Mouse (Mus musculus) MEL (cell line): Measurements from ENCODE around the gene 1110059E24Rik.

Source experiments
- CHD1 ChIP-seq: IDR thresholded peaks from 2 replicates; pipeline ENCODE4 v1.6.1; 2012; ENCODE audit warnings: low read depth, mild to moderate bottlenecking, inconsistent platforms, low read length, improper control_type of control experiment
- GATA1 ChIP-seq: IDR thresholded peaks from 2 replicates; pipeline ENCODE4 v1.6.1; 2011; ENCODE audit warnings: low read depth, low read length, improper control_type of control experiment
- HCFC1 ChIP-seq: IDR thresholded peaks from 2 replicates; pipeline ENCODE4 v1.6.1; 2012; ENCODE audit warnings: low read depth, mild to moderate bottlenecking, inconsistent platforms, low read length, improper control_type of control experiment, moderate library complexity
- NELFE ChIP-seq: IDR thresholded peaks from 2 replicates; pipeline ENCODE4 v1.6.1; 2011; ENCODE audit warnings: low read depth, low read length, improper control_type of control experiment
- POLR2A ChIP-seq, 2 experiments: IDR thresholded peaks; 2 replicates each; pipeline ENCODE4 v1.6.1; 2011 to 2012; ENCODE audit warnings: low read length in 2 of 2, mild to moderate bottlenecking in 2 of 2, control low read depth in 1 of 2, improper control_type of control experiment in 1 of 2, low read depth in 1 of 2, moderate library complexity in 1 of 2; ENCODE audit not compliant: control insufficient read depth in 1 of 2, insufficient read depth in 1 of 2, poor library complexity in 1 of 2
- ZNF384 ChIP-seq: IDR thresholded peaks from 2 replicates; pipeline ENCODE4 v1.6.1; 2012; ENCODE audit warnings: low read depth, mild to moderate bottlenecking, inconsistent platforms, low read length, improper control_type of control experiment

DNA sequence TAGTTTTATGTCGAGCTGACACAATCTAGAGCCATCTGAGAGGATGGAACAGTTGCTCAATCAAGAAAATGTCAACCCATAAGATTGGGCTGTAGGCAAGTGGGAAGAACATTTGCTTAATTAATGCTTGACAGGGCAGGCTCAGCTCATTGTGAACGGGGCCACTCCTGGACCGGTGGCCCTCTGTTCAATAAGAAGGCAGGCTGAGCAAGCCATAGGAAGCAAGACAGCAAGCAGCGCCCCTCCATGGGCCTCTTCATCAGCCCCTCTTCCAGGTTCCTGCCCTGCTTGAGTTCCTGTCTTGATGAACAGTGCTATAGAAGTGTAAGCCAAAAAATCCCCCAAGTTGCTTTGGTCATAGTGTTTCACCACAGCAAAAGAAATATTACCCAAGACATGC is 65.2 kb downstream of the 1110059E24Rik start:
- TF ChIP-seq ZNF384 (no peak), NELFE (no peak), GATA1 (no peak), POLR2A (IDR thresholded peaks at IDR 0.05; ENCODE audit: control insufficient read depth in 1 of 2, insufficient read depth in 1 of 2, low read depth in 1 of 2, low read length in 2 of 2, poor library complexity in 1 of 2) (no peak), CHD1 (no peak), HCFC1 (no peak)
